Mouse (Mus musculus) left cerebral cortex, adult 8-10 months (tissue): ENCODE measurements around the gene Nnmt. TPM values are rescaled to one million over a fixed set of nuclear protein-coding genes. Genes with fewer than 3 reads are reported as not detected.

Source experiments
- DNase-seq, 2 experiments: peaks; one replicate each; pipeline ENCODE4 v3.0.0; 2022; ENCODE audit warnings: low spot score in 2 of 2
- total RNA-seq, 4 experiments: library from RNA; stranded (reverse); gene quantifications; 2 replicates each; pipeline ENCODE4 v1.2.4; 2022

The Nnmt gene
- total RNA-seq, 4 experiments from 2014 or later = 0.46 to 0.87 (median 0.82) TPM; not detected in 1

DNA sequence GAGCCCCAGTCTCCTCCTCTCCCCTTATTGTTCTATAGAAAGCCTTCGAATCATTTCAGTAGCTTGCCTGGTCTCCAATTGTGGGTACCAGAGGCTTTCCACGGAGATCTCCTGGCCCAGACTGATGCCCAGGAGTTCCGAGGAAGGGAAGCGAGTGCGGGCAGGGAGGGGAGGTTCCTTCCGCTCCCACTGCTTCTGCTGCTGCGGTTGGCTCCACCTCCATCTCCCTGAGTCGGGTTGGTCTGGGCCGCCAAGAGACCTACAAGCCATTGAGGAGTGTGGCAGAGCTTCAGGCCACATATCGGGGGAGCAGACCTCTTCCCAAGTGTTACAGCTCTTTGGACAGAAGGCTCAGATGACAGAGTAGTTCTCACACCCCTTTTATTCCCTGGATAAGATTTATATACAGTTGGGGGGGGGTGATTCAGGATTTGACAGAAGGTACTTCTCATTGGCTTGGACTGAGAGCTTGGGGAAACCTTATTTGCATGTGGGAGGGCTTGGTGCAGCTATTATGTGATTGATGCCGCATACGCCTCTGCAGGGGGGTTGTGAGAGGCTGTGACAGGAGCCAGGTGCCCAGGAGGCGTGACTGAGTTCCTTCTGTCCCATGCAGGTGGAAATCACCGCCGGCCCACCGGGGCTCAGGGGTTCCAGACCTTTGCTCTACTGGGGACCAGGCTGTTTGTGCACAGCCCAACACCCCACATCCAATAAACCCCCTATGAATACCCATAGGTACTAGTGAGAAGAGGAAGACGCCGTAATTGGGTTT lies 30.8 kb upstream of the Nnmt start:
- DNase-seq = no peak

DNA sequence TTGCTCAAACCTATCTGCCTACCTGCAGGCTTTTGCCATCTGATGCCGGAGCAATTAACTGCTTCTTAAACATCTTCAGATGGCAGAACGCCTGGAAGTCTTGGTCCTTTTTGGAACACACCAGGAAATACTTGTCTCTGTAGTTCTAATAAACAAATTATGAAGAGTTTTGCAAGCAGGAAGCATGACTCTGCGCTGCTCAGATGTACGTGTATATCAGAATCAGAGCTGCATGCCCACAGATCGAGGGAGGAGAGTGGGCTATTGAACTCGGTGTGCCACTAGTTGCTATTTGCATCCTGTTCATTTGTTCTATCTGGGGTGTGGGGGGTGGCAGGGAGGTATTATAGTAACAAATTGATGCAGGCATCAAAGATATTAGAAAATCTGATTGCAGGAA lies 28.2 kb upstream of the Nnmt start:
- no peak for DNase-seq

DNA sequence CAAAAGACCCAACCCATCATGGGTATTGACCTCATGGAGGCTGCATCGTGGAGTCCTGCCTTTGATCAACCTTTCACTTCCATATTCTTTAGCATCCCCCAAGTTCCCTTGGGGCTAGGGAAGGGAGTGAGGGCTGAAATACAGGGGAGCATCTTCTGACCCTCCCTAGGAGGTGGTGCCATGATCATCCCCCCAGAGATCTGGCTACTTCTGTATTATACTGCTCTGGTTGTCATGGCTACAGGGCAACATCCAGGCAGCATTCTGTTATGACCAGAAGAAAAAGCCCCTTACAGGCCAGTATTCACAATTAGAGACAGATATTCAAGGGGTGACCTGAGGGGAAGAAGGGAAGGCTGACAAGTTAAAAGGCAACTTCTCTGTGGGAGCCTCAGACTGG lies 14.3 kb upstream of the Nnmt start:
- no peak for DNase-seq

DNA sequence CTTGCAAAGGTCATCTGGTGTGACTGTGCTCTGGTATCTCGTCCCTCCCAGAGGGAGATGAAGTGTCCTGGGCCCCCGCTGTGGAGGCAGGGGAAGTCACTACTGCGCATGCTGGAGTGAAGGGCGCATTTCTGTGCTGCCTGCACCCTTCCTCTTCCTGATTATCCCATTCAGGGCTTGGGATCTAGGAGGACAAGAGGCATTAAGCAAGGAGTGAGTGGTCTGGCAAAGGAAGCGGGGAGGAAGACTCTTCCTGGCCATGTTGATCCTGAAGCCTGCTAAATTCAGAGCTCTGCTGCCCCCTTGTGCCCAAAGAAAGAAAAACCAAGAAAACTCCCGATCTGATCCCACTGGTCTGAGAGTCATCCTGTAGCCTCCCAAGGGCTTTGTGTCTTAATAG lies 13.6 kb upstream of the Nnmt start:
- DNase-seq = peak; percentile 17 to 23

DNA sequence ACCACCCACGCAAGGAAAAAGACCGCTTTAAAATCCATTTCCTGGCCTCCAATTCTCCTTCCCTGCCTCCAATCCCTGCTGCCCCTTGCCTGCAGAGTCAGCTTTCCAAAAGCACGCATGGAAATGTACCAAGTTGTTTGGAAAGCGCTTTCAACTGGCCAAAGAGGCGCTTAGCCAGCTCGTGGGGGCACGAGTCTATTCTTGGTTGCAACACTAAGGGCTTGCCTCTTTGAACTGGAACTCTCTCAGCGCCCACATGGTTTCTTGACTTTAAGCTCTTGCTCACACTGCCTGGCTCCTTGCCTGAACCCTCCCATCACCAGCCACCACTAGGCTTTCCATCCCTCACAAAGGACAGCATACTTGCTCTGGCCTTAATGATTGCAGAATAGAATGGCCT lies 13.2 kb upstream of the Nnmt start:
- no peak for DNase-seq

DNA sequence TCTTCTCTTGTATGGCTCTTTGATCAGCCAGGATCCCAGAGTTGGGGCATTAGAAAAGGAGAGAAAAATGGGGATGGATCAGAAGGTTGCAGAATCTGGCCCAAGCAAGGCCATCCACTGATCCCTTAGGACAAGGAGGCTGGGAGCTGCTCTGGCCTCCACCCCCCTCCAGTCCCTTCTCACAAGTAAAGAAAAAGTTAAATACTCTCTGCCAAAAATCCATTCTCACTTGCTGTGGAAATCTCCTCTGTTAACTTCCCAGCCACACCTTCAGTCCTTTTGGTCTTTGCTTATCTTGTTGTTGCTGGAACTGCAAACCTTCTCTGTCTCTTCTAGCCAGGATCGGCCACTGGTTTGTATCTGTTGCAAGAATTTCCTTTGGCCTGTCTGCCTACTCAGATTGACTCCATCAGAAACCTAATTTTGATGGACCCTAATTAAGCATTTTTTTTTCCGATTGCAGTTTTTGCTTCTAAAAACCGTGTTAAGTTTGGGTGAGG lies 12.6 kb upstream of the Nnmt start:
- no peak for DNase-seq

DNA sequence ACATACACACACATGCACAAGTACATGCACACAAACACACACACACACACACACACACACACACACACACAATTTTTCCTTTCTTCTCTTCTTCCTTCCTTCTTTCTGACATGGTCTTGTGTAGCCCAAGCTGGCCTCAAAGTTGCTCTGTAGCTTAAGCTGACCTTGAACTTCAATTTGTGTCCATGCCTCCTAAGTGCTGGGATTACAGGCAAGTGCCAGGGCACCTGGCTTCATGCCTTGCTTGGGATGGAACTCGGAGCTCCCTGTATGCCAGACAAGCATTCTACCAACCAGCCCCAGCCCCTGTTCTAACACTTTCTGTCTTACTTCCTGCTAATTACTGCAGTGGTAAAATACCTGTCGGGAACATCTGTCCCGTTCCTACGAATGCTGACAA lies 8.3 kb upstream of the Nnmt start:
- DNase-seq = no peak

DNA sequence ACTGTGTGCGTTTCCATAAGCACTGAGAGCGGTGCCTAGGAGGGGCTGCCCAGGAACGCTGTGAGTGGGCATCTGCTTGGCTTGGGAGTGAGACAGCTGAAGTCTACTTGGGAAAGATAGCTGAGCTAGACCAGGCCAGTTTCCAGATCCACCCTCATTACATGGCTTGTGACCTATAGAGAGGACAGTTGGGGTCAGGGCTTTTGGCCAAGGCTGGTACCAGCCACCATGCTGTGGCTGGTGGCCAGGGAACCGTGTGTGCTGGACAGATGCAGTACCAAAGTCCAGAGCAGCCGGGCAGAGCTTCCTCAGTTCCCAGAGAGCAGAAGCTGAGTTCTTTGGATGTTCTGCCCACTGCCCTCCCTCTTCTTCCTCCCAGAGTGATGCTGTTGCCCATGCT lies 7.6 kb upstream of the Nnmt start:
- no peak for DNase-seq

DNA sequence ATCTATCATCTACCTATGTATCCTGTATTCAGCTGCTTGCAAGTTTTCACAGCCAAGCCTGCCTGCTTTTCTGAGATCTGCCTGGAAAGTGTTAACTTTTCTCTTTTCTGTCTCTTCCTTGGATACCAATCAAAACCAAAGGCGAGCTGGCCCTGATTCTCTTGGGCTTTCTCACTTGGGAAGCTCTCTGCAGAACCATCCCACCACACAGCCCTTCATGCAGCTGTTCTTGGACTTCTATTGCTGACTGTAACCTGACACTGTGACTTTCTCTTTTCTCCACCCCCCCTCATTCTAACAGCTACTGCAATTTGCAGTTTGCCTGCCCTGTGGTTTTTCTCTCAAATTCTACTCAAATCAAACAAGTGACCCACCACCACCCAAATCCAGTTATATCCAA lies 6.1 kb upstream of the Nnmt start:
- DNase-seq = no peak

DNA sequence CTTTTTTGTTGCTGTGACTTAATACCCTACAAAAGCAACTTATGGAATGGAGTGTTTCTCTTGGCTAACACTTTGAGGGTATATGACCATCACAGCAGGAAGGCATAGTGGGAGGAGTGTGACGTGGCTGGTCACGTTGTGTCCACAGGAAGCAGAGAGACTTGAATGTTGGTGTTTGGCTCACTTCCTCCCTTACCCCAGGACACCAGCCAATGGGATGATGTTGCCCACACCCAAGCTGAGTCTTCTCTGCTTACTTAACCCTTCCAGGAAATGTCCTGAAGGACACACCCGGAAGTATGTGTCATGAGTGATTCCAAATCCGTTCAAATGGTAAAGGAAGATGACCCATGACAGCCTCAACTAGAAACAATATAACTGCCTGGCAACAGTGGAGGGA lies 4.8 kb upstream of the Nnmt start:
- no peak for DNase-seq

DNA sequence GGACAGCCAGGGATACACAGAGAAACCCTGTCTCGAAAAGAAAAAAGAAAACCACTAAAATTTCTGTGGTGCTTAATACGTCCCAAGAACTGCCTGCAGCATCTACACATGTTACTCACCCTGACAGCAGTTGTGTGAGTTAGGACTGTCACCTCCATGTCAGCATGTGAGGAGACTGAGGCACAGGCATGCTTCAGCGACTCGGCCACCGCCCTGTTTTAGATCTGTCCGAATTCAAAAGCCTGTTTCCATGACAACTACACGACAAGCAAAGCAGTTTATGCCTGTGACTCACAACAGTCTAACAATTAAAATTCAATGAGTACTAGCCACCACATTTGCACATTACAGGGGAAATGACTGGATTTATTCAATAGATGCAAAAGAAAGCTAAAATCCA lies 2.5 kb upstream of the Nnmt start:
- no peak for DNase-seq

DNA sequence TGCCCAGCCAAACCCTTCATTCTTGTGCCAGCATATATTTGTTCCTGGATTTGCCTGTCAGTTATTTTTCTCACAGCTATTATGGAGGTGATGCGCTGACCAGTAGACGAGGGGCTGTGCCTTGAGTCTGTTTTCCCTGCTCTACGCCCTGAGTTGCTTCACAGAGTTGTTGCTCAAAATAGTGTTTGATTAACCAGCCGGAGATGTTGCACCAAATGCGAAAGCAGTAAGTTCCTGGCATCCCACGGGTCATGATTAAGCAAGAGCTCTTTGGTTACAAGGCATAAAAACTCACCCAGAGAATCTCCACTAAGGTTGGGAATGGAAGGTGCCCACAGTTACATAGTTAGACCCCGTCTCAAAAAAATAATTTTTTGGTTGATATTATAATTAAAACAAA lies 1.2 kb upstream of the Nnmt start:
- DNase-seq = no peak

DNA sequence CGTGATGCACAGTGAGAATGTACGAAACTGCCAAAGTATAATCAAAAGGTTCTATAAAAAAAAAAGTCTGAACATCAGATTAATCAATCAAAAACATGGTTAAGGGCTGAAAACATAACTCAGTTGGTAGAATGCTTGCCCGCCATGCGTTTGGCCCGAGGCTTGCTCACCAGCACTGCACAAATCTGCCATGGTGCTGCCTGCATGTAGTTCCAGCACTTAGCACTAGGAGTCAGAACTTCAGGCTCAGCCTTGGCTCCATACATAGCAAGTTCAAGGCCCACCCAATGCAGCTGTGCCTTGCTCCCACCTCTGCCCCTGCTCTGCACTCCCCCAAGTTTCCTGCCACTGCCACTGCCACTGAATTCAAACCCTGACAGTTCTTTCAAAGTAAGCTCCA lies 744 bp upstream of the Nnmt start:
- no peak for DNase-seq

DNA sequence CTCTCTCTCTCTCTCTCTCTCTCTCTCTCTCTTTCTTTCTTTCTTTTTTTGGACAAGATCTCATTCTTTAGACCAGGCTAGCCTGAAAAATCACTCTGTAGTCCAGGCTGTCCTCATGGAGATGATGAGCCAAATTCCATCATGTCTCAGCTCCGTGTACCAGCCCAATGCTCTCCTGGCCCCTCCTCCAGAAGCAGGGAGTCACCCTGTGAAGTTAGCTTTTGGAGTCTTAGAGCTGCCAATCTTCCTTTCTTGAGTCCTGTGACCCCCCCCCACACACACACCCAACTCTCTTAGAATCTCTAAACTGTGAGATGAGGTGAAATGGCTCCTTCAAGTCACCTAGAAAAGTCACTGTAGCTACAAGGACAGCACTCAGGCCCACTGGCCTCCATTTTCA lies 727 bp downstream of the Nnmt start:
- no peak for DNase-seq

DNA sequence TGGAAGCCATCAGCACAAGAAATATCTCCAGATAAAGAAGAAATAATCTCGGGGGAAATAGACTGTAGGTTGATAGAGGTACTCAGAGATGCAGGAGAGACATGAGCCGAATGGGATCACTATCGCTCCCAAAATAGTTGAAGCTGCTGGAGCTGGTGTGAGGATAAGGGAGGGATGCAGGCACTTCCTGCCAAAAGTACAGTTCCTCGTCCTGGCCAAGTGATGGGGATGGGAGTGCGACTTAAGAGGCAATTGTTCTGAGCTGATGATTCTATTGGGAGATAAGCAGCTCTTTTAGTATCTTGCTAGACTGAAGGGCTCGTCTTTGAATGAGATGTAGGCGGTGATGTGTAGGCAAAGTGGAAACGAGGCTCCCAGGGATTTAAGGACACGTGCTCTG lies 4.1 kb downstream of the Nnmt start:
- no peak for DNase-seq

DNA sequence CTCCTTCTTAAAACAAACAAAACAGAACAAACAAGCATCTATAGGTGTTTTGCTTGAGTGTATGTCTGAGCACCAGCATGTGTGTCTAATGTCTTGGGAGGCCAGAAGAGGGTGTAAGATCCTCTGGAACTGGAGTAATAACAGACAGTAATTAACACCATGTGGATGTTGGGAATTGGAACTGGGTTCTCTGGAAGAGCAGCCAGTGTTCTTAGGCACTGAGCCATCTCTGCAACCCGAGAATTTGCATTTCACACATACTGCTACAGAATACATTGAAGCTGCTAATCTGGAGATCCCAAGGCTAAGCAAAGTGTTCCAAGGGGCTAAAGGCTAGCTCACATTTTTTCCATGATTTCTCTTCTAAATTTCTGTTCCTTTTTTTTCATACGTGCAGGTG lies 4.9 kb downstream of the Nnmt start:
- DNase-seq = no peak

DNA sequence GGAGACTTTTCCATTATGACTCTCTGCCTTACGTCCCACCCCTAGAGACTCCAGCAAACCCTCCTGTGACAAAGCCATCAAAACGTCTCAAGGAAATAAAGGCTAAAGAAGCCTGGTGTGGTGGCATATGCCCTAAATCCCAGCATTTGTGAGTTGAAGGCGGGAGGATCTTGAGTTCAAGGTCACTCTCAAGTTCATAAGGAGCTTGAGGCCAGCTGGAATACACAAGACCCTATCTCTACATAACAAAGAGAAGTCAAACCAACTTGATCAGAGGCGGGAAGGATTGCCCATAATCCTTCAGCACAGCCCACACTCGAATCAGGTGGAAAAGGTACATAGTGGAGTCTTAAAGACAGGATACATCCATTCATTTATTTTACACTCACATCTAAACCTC lies 7.5 kb downstream of the Nnmt start:
- no peak for DNase-seq

DNA sequence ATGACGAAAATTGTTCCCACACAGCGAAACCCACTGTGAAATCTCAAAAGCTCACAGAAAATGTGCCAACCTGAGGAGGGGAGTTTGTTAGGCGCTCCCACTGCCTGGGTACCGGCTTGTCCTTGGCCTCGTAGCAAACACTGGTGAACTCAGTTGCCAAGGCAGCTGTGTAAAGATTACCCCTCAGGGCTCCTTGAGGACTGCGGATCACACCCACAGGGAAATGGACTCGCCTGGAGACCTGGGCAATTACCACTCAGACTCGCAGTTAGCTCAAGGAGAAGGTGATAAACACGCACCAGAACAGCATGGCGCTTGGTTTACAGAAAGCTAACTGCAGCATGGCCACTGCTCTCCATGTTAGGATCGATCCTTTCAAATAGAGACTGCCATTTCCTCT lies 8.0 kb downstream of the Nnmt start:
- no peak for DNase-seq

DNA sequence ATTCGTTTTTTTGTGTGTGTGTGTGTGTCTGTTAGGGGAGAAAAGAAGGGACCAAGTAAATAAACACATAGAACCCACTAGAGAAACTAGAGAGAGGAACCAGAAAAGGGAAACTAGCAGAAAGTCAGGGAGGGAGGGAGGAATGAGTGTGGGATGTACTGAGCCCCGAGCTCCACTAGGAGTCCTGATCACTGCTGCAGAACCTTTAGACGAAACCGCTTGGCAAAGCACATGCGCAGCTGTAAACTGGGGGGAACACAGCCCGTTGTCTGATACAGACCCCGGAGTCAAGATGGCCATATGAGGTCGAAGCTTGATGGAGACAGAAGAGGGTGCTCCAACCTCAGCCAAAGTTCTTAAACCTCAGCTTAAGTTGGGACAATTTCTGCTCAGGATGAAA lies 11.0 kb downstream of the Nnmt start:
- DNase-seq = no peak

DNA sequence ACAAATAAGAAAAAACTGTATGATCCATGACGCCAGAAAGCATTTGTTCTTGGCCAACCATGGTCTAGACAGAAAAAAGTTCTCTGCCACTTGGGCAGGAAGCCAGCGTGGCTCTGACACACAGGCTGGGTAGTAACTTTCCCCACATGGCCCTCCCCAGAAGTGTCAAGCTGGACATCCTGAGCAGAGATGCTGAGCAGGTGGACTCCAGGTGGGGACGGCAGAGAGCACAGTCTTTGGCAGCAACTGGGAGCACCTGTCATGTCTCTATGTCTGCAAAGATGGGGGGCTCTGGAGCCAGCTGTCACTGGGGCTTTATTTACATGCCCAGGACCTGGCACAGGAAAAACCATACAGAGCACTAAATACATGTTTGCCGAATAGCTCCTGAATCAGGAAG lies 14.3 kb downstream of the Nnmt start:
- no peak for DNase-seq

DNA sequence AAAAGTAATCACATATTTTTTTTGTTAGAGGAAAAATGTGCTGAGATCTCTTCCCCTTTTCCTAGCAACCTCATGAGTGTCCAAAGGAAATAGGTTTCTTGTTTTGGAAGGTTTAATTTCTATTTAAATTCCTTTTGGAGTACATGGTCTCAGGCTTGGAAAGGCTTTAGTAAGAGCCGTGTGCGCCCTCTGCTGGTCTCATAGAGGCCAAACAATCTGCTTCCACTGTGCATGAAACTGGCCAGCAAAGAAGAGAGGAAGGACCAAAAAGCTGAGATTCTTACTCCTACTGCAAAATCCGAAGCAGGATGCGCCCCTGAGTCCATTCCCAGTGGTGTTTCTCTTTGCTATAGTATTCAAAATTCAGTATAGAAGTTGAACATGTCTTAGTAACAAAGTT lies 18.6 kb downstream of the Nnmt start:
- DNase-seq = peak in 1 of 2 experiments; percentile 12

DNA sequence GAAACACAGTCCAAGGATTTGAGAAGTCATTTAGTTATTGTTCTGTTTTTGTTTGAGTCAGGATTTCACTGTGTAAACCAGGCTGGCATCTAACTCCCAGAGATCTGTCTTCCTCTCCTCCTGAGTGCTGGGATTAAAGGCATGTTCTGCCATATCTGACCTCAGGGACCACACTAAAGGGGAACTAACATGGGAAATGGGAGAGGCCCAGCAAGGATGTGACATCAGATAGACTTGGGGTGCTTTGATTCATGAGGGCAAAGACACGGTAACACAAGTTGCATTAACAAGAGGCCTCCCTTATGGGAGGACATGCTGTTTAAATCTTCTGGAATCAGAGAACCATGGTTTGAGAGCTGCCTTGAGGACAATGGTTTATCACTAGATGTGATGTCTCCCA lies 24.1 kb downstream of the Nnmt start:
- no peak for DNase-seq

DNA sequence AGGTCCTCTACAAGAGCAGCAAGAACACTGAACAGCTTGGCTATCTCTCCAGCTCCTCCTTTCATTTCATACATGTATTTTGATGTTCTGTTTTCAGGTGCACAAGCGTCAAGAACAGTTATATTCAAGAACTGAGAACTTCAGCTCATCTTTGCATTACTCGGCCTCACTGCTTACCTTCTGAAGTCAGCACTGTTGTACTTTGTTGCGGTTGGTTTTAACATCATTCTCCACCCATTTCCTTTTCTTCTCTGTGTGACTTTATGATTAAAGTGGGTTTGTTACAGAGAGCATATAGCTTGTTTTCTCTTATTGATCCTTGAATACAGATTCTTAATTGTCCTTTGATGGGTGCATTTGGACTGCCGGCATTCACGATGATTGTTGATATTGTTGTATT lies 42.6 kb downstream of the Nnmt start:
- DNase-seq = no peak
